Mouse (Mus musculus): ENCODE results near the gene Lpp.

DNA sequence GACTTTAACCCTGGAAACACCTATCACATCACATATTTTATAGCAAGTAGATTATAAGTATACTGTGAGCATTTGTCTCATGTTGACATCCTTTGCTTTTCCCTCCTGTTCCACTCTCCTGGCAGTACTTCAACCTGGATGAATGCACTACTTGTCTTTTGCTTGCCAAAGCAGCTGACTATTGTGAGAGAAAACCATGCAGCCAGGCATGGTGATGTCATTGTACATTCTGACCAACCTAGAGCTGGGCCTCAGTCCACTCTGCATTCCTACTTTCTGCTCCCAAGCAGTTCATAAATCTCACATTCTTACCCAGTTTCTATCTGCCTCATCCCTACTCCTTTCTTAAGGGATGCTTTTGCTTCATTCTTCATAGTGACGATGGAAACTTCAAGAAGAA is 515.6 kb downstream of the Lpp start:
- TF ChIP-seq POLR2A (IDR thresholded peaks at IDR 0.05; ENCODE audit: borderline replicate concordance, extremely low read depth, low read depth, low read length) (no peak), CTCF (IDR thresholded peaks at IDR 0.05; ENCODE audit: insufficient read depth, low read length) (no peak)

All from lung, adult 2 months (tissue).